Mouse (Mus musculus) hindbrain, embryonic 10.5 days (tissue): ENCODE results near the gene Slc39a12. TPM values are rescaled to one million over a fixed set of nuclear protein-coding genes. Genes with fewer than 3 reads are reported as not detected.

Experiments
- DNase-seq: peaks from one replicate; pipeline ENCODE4 v3.0.0-alpha.2; 2017; ENCODE audit warnings: low spot score
- H3K27ac ChIP-seq: fragments of 300-500 bp; sonication (generic); 2 replicates; pipeline ENCODE4 v1.5.1; 2016; ENCODE audit warnings: mild to moderate bottlenecking, moderate library complexity
- H3K27me3 ChIP-seq: fragments of 300-500 bp; sonication (generic); 2 replicates; pipeline ENCODE4 v1.6.1; 2016; ENCODE audit warnings: mild to moderate bottlenecking; ENCODE audit not compliant: poor library complexity, insufficient read depth, severe bottlenecking
- H3K36me3 ChIP-seq: fragments of 300-500 bp; sonication (generic); 2 replicates; pipeline ENCODE4 v1.6.1; 2016; ENCODE audit warnings: mild to moderate bottlenecking, moderate library complexity
- H3K4me1 ChIP-seq: fragments of 300-500 bp; sonication (generic); replicated peaks from 2 replicates; pipeline ENCODE4 v1.6.1; 2016; ENCODE audit warnings: mild to moderate bottlenecking
- H3K4me3 ChIP-seq: fragments of 300-500 bp; sonication (generic); 2 replicates; pipeline ENCODE4 v1.5.1; 2016; ENCODE audit warnings: mild to moderate bottlenecking, moderate library complexity
- H3K9me3 ChIP-seq: fragments of 300-500 bp; sonication (generic); 2 replicates; pipeline ENCODE4 v1.6.1; 2016; ENCODE audit warnings: mild to moderate bottlenecking, moderate library complexity
- WGBS: fragments of 180-500 bp; shearing (Covaris S2); methylation state at CpG from one replicate; pipeline ENCODE4 v1.1.7; 2016; 5-methylcytosine and 5-hydroxymethylcytosine counted together
- polyA plus RNA-seq: library from polyadenylated mRNA; unstranded; fragments of >200 nt; fragmentation: Nextera tagmentation; extraction: Ambion mirVana; gene quantifications from 2 replicates; pipeline ENCODE4 v1.2.1, GENCODE M21; 2016

The Slc39a12 gene
- 0.83 and 0.89 TPM in 2 replicates for polyA plus RNA-seq

GRCm38 (mm10) chr2:14388162-14388561 is at the start of gene Slc39a12:
Slc39a12 (plus strand) TSS chr2:14388316.
- no peak within 1 kb of the TSS for H3K4me3 ChIP-seq
- no peaks in the 10 kb centered on the region for H3K4me1 ChIP-seq
- H3K9me3 ChIP-seq, result no peaks in the 10 kb centered on the region
- WGBS, result 65% methylated on average over 5 of the region's 5 CpGs
- H3K27me3 ChIP-seq, result no peaks in the 10 kb centered on the region
- DNase-seq, result no peak
- H3K27ac ChIP-seq, result no peak within 1 kb of the TSS
- H3K36me3 ChIP-seq, result no peaks in the 10 kb centered on the region

DNA sequence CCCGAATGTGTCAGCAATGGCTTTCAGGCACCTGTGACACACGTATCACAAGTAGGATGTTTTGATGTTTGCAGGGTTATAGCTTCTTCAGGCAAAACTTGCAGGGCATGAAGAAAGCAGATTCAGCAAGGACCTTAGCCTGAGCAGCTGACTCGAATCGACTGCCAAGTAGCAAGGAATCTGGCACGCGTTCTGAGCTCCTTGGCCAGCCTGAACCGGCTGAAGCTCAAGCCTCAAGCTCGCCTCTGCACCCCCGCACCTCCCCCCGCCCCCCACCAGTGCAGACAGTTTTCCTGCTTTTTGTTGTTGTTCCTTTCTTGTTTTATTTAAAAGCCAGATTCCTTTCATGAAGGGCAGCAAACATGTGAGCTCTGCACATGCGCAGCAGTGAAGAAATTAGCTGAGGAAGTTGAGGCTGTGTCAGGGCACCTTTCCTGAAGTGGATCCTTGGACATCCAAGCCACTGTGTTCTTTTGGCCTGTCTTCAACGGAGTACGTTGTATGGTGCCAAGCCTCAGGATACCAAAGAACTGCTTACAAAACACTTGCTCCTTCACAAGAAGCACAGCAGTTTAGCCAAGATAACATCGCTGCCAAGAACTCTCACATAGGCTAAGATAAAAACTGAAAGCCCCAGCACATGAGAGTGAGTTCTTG is 46.3 kb upstream of the Slc39a12 start:
- no peaks in the 10 kb centered on the region for H3K9me3 ChIP-seq
- no peaks in the 10 kb centered on the region for H3K27me3 ChIP-seq
- H3K4me1 ChIP-seq, result no peaks in the 10 kb centered on the region
- no peak overlapping the region for H3K4me3 ChIP-seq
- no peaks in the 10 kb centered on the region for H3K36me3 ChIP-seq
- H3K27ac ChIP-seq, result no peak overlapping the region
- DNase-seq, result no peak
- WGBS, result 85% methylated on average over 14 of the region's 14 CpGs

DNA sequence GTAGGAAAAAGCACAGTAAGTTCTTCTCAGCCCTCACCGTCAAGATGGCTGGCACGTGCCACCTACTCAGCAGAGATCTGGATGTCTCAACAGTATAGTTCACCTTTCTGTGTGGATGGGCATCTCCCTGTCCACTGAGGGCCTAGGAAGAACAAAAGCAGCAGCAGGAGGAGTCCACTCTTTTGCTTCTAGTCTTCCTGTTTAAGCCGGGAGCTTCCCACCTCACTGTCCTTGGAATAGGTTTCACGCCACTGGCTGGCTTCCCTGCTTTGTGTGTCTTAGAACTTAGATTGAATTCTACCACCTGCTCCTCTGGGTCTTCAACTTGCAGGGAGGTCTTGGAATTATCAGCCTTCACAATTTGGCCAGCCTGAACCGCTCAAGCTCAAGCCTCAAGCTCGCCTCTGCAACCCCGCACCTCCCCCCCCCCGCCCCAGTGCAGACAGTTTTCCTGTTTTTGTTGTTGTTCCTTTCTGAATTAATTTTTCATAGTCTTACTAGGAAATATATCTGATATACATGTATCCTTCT is 45.7 kb upstream of the Slc39a12 start:
- 92% methylated on average over 8 of the region's 8 CpGs for WGBS
- Histone ChIP-seq H3K9me3 (no peaks in the 10 kb centered on the region), H3K4me1 (no peaks in the 10 kb centered on the region), H3K27ac (no peak overlapping the region), H3K36me3 (no peaks in the 10 kb centered on the region), H3K4me3 (no peak overlapping the region), H3K27me3 (no peaks in the 10 kb centered on the region)
- no peak for DNase-seq

DNA sequence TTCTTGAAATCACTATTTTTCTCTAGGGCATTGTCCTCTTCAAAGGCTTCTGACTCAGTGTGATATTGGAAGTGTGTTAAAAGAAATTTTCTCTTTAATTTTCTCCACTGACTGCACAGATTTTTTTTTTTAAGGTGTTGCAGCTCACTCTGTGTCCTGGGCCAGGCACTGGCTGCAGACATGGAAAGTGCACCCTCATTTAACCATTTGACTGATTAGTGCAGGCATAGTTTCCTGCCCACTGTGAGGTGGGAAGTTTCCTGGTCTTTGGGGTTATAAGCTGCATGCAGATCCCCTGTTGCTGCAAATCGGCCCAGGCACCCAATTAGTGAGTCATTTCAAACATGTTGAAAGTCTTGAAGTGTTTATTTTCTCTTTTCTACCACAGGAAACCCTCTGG is 740 bp downstream of the Slc39a12 start:
- no peak overlapping the region for H3K4me3 ChIP-seq
- no peaks in the 10 kb centered on the region for H3K27me3 ChIP-seq
- no peaks in the 10 kb centered on the region for H3K4me1 ChIP-seq
- H3K9me3 ChIP-seq, result no peaks in the 10 kb centered on the region
- no peak overlapping the region for H3K27ac ChIP-seq
- no peaks in the 10 kb centered on the region for H3K36me3 ChIP-seq
- 64% methylated on average over 1 of the region's 1 CpGs for WGBS
- DNase-seq, result no peak

- H3K27ac ChIP-seq, result no peak overlapping the region
- no peaks in the 10 kb centered on the region for H3K27me3 ChIP-seq
- no peaks in the 10 kb centered on the region for H3K9me3 ChIP-seq
- no peaks in the 10 kb centered on the region for H3K4me1 ChIP-seq
- DNase-seq, result no peak
- no peaks in the 10 kb centered on the region for H3K36me3 ChIP-seq
- 87% methylated on average over 1 of the region's 1 CpGs for WGBS
- H3K4me3 ChIP-seq, result no peak overlapping the region
These were observed 2.8 kb downstream of the Slc39a12 start for GRCm38 (mm10) chr2:14390900-14391299.

DNA sequence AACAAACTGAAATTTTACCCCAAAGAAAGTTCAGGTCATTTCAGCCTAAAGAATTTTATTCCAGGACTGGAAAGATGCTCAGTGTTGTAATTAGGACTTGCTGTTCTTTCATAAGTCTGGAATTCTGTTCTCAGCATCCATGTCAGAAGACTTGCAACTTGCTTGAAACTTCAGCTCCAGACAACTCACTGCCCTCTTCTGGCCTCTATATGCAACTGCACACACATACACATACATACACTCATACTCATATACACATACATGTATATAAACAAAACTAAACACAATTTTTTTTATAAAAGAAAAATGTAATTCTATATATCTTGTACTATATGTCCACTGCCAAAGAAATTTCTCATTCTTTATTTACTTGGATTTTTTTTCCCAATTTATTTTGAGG is 14.9 kb downstream of the Slc39a12 start:
- Histone ChIP-seq H3K27ac (no peak overlapping the region), H3K36me3 (no peaks in the 10 kb centered on the region), H3K27me3 (no peaks in the 10 kb centered on the region), H3K9me3 (no peaks in the 10 kb centered on the region), H3K4me3 (no peak overlapping the region), H3K4me1 (no peaks in the 10 kb centered on the region)
- DNase-seq, result no peak

DNA sequence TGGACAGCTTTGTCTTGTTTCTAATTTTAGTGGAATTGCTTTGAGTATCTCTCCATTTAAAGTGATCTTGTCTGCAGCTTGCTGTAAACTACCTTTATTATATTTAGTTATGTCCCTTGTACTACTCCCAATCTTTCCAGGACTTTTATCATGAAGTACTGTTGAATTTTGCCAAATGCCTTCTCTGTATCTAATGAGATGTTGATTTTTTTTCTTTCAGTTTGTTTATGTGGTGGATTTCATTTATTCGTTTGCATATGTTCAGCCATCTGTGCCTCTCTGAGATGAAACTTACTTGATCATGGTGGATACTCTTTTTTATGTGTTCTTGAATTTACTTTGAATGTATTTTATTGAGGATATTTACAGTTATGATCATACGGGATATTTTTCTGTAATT is 40.9 kb downstream of the Slc39a12 start:
- whole genome bisulfite sequencing, result 90% methylated on average over 2 of the region's 2 CpGs
- no peak overlapping the region for H3K27ac ChIP-seq
- H3K9me3 ChIP-seq, result no peaks in the 10 kb centered on the region
- H3K27me3 ChIP-seq, result no peaks in the 10 kb centered on the region
- no peak for DNase-seq
- no peaks in the 10 kb centered on the region for H3K36me3 ChIP-seq
- no peak overlapping the region for H3K4me3 ChIP-seq
- no peaks in the 10 kb centered on the region for H3K4me1 ChIP-seq

GRCm38 (mm10) chr2:14447322-14447721 is 59.2 kb downstream of the Slc39a12 start:
- no peaks in the 10 kb centered on the region for H3K36me3 ChIP-seq
- no peak overlapping the region for H3K4me3 ChIP-seq
- no peaks in the 10 kb centered on the region for H3K27me3 ChIP-seq
- DNase-seq, result no peak
- H3K4me1 ChIP-seq, result no peaks in the 10 kb centered on the region
- H3K27ac ChIP-seq, result no peak overlapping the region
- WGBS, result 88% methylated on average over 1 of the region's 1 CpGs
- no peaks in the 10 kb centered on the region for H3K9me3 ChIP-seq

GRCm38 (mm10) chr2:14450866-14451265 is 62.8 kb downstream of the Slc39a12 start:
- H3K27ac ChIP-seq, result no peak overlapping the region
- H3K9me3 ChIP-seq, result no peaks in the 10 kb centered on the region
- H3K27me3 ChIP-seq, result no peaks in the 10 kb centered on the region
- DNase-seq, result no peak
- H3K4me1 ChIP-seq, result no peaks in the 10 kb centered on the region
- no peaks in the 10 kb centered on the region for H3K36me3 ChIP-seq
- no peak overlapping the region for H3K4me3 ChIP-seq

DNA sequence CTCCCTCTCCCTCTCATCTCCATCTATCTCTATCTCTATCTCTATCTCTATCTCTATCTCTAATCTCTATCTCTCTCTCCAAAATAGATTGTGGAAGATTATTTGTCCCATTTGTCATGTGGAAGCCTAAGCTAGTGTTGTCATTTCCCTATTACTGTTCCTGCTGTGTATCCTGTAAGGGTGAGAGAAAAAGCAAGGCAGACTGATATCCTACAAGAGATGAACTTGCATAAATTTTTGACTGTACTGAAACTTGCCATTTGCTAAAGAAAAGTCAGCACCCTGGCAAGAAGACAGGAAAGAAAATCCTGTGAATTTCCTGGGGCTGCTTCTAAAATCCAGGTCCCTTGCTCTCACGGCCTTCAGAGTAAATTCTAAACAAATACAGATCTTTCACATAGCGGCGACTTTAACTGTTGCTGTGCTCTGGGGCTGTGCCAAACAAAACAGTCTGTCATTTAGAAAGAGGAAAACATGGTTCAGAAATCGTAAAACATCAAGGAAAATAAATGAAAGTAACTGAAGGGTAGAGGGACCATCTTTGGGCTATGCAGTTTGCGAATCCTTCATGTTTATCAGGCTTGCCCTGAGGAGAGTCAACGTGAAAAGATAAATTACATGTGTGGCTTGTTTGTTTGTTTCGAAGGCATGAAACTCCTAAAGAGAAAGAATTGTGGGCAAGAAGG is 67.0 kb downstream of the Slc39a12 start:
- WGBS, result 82% methylated on average over 7 of the region's 7 CpGs
- no peaks in the 10 kb centered on the region for H3K9me3 ChIP-seq
- no peak for DNase-seq

GRCm38 (mm10) chr2:14464438-14464837 is 76.3 kb downstream of the Slc39a12 start:
- Histone ChIP-seq H3K27ac (no peak overlapping the region), H3K36me3 (no peaks in the 10 kb centered on the region), H3K4me1 (no peaks in the 10 kb centered on the region), H3K27me3 (no peaks in the 10 kb centered on the region), H3K9me3 (no peaks in the 10 kb centered on the region), H3K4me3 (no peak overlapping the region)
- DNase-seq, result no peak
- WGBS, result 70% methylated on average over 1 of the region's 1 CpGs

More for the DNA sequence above, 67.0 kb downstream of the Slc39a12 start:
- Histone ChIP-seq H3K4me1 (no peaks in the 10 kb centered on the region), H3K4me3 (no peak overlapping the region), H3K36me3 (no peaks in the 10 kb centered on the region), H3K27ac (no peak overlapping the region), H3K27me3 (no peaks in the 10 kb centered on the region)

GRCm38 (mm10) chr2:14494132-14494531 is 106.0 kb downstream of the Slc39a12 start:
- Histone ChIP-seq H3K4me3 (no peak overlapping the region), H3K4me1 (no peaks in the 10 kb centered on the region), H3K9me3 (no peaks in the 10 kb centered on the region), H3K36me3 (no peaks in the 10 kb centered on the region), H3K27me3 (no peaks in the 10 kb centered on the region), H3K27ac (no peak overlapping the region)
- WGBS, result 84% methylated on average over 5 of the region's 5 CpGs
- DNase-seq, result no peak

DNA sequence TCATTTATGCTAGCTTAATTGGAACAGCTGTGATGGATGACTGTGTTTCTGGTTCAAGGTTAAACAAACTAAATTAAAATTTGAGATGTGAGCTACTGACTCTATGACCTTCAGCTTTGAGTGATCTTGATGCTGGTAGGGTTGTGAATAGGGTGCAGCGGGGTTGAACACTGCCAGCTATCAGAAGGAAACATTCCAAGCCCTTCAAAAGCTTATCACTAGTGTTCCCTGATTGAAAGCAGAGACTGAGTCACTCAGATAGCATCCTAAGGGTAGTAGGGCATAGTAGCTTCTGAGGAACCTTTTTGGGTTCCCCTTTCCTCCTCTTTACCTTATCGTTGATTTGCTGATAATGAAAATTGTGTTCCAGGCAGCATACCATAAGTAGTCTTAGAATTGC is 108.0 kb downstream of the Slc39a12 start:
- Histone ChIP-seq H3K4me3 (no peak overlapping the region), H3K27me3 (no peaks in the 10 kb centered on the region), H3K27ac (no peak overlapping the region), H3K4me1 (no peaks in the 10 kb centered on the region), H3K9me3 (no peaks in the 10 kb centered on the region), H3K36me3 (no peaks in the 10 kb centered on the region)
- no peak for DNase-seq
- WGBS, result 81% methylated on average over 2 of the region's 2 CpGs
